Comparison of ENCODE assay signal across 23 mouse cellular contexts in the genomic region with DNA sequence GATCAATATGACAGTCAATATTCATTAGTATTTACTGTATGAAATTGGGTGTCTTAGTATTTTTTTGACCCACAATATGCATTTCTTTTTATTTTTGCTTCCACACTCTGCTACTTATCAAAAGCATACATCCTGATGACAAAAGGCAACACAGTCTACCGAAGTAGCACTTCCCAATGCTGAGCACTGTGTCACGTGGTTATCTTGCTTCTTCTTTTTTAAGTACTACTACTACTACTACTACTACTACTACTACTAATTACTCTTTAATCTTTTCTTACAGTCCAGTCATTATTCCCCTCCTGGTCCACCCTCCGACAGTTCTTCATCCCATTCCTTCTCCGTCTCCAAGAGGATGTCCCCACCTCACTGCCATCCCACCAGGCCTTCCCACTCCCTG.
DNase-seq lines count a peak whose midpoint lies in the region; ATAC-seq and TF ChIP-seq lines count a peak whose summit lies in the region.
"Had no signal": no experiment of that assay in that cellular context is flagged by ENCODE, and none has a peak within 500 bp of the region (broad histone marks: within the 10 kb centered on the region; RNA-seq: fewer than 3 reads in every experiment).

No protein-coding gene starts in this region.

- no peak for TF ChIP-seq RAD21 in MEL (IDR thresholded peaks at IDR 0.05; ENCODE audit: low read depth, low read length)

- WGBS in heart, embryonic 12.5 days = 79% methylated on average over 4 of the region's 4 CpGs
- WGBS in liver, adult 2 months = 86% methylated on average over 4 of the region's 4 CpGs
- 70% methylated on average over 4 of the region's 4 CpGs for whole genome bisulfite sequencing in liver, postnatal 0 days (ENCODE audit: insufficient replicate concordance)

- no peaks in the 10 kb centered on the region for H3K79me2 ChIP-seq in liver, adult 2 months (ENCODE audit: control insufficient read depth, insufficient read depth, low read length)
- no peaks in the 10 kb centered on the region for H3K79me2 ChIP-seq in MEL (ENCODE audit: control insufficient read depth, insufficient read depth, low read length, poor library complexity)

- no peak overlapping the region for H3K9ac ChIP-seq in heart, embryonic 12.5 days
- H3K9ac ChIP-seq in liver, adult 2 months (ENCODE audit: low read depth, low read length) = no peak overlapping the region
- H3K9ac ChIP-seq in liver, postnatal 0 days (replicated peaks) = no peak overlapping the region
- no peak overlapping the region for H3K9ac ChIP-seq in MEL (ENCODE audit: control insufficient read depth, low read depth, low read length, poor library complexity, severe bottlenecking)

- no peak overlapping the region for H3K4me3 ChIP-seq in heart, embryonic 12.5 days
- no peak overlapping the region for H3K4me3 ChIP-seq in liver, adult 2 months (ENCODE audit: insufficient read depth, low read depth, low read length)
- no peak overlapping the region for H3K4me3 ChIP-seq in liver, postnatal 0 days (ENCODE audit: low read depth, low read length)
- no peak overlapping the region for H3K4me3 ChIP-seq in MEL (ENCODE audit: control insufficient read depth in 1 of 2, insufficient read depth in 1 of 2, low read depth in 2 of 2, low read length in 2 of 2)

- no peak for TF ChIP-seq CTCF in liver, adult 2 months (IDR thresholded peaks at IDR 0.05; ENCODE audit: low read depth, low read length)
- TF ChIP-seq CTCF in liver, postnatal 0 days (IDR thresholded peaks at IDR 0.05; ENCODE audit: low read depth) = no peak
- TF ChIP-seq CTCF in MEL (IDR thresholded peaks at IDR 0.05 in 2 of 3, conservative IDR thresholded peaks at IDR 0.05 in 1 of 3; ENCODE audit: control insufficient read depth in 1 of 3, insufficient read depth in 1 of 3, low read depth in 2 of 3, low read length in 3 of 3, poor library complexity in 1 of 3, severe bottlenecking in 1 of 3) = no peak

- H3K4me1 ChIP-seq in heart, embryonic 12.5 days (replicated peaks) = peaks cover 14% of the 10 kb centered on the region
- no peaks in the 10 kb centered on the region for H3K4me1 ChIP-seq in liver, adult 2 months (ENCODE audit: control insufficient read depth, insufficient read depth, low read length)
- H3K4me1 ChIP-seq in liver, postnatal 0 days (ENCODE audit: insufficient read depth) = no peaks in the 10 kb centered on the region
- H3K4me1 ChIP-seq in MEL (ENCODE audit: control insufficient read depth in 1 of 2, insufficient read depth in 2 of 2, low read length in 2 of 2) = peaks cover 0 to 8% of the 10 kb centered on the region in 2 experiments; a peak in 2 of 4 replicates

- no peaks in the 10 kb centered on the region for H3K9me3 ChIP-seq in heart, embryonic 12.5 days (replicated peaks)
- H3K9me3 ChIP-seq in liver, postnatal 0 days (ENCODE audit: low read length) = no peaks in the 10 kb centered on the region
- H3K9me3 ChIP-seq in MEL (replicated peaks; ENCODE audit: insufficient read depth, low read length) = no peaks in the 10 kb centered on the region
- H3K9me3 ChIP-seq: G1E had no signal

- TF ChIP-seq POLR2A in liver, adult 2 months (IDR thresholded peaks at IDR 0.05; ENCODE audit: extremely low read depth, insufficient read depth, low read length) = no peak
- no peak for TF ChIP-seq POLR2A in MEL (IDR thresholded peaks at IDR 0.05; ENCODE audit: control insufficient read depth in 1 of 2, insufficient read depth in 1 of 2, low read depth in 1 of 2, low read length in 2 of 2, poor library complexity in 1 of 2)

- TF ChIP-seq EP300 in liver, postnatal 0 days (IDR thresholded peaks at IDR 0.05; ENCODE audit: low read depth) = no peak
- TF ChIP-seq EP300 in MEL (IDR thresholded peaks at IDR 0.05; ENCODE audit: low read depth in 1 of 2, low read length in 2 of 2) = no peak

- ATAC-seq in heart, embryonic 12.5 days (ENCODE audit: insufficient number of reproducible peaks, low FRiP score) = no peak
- ATAC-seq in liver, postnatal 0 days = no peak
- ATAC-seq: activated CD4-positive, CD25-positive, alpha-beta regulatory T cell, adult 4 months; CD4-positive, CD25-positive, alpha-beta regulatory T cell, adult 4 months; Patski had no signal

- peak; percentile 71 for DNase-seq in heart, adult 11 months
- peak; percentile 3 for DNase-seq in liver, adult 2 months (ENCODE audit: extremely low read depth, low read depth, low spot score)
- DNase-seq in liver, postnatal 0 days = no peak
- peak; percentile 55 for DNase-seq in MEL (ENCODE audit: low read depth, low spot score)
- peak; percentile 44 for DNase-seq in MEL-GATA-1-ER (ENCODE audit: extremely low read depth, low read depth)
- DNase-seq in left cerebral cortex, adult 8-10 months (ENCODE audit: low spot score in 2 of 2) = no peak
- no peak for DNase-seq in spleen, postnatal 10 days (ENCODE audit: low spot score in 2 of 2)
- DNase-seq: adrenal gland, adult 2 months; adrenal gland, adult 8-10 months; adrenal gland, postnatal 10 days; adrenal gland, postnatal 14 days; adrenal gland, postnatal 25 days; adrenal gland, postnatal 36 days; B cell, adult 2 months; cerebellum, adult 11 months; cerebellum, adult 11-12 months; cerebellum, adult 18-20 months; cerebellum, adult 2 months had no signal

- H3K36me3 ChIP-seq in heart, embryonic 12.5 days = no peaks in the 10 kb centered on the region
- no peaks in the 10 kb centered on the region for H3K36me3 ChIP-seq in liver, adult 2 months (ENCODE audit: control insufficient read depth, insufficient read depth, low read length)
- H3K36me3 ChIP-seq in liver, postnatal 0 days (replicated peaks; ENCODE audit: insufficient read depth, low read length) = no peaks in the 10 kb centered on the region
- H3K36me3 ChIP-seq in MEL (ENCODE audit: control insufficient read depth in 1 of 2, insufficient read depth in 2 of 2, low read length in 2 of 2) = no peaks in the 10 kb centered on the region
- H3K36me3 ChIP-seq: G1E had no signal

- no peak overlapping the region for H3K4me2 ChIP-seq in heart, embryonic 12.5 days
- no peak overlapping the region for H3K4me2 ChIP-seq in liver, postnatal 0 days (ENCODE audit: low read depth, low read length)

- H3K27me3 ChIP-seq in heart, embryonic 12.5 days (replicated peaks) = peaks cover 4% of the 10 kb centered on the region; the same call in 1 of the 2 replicates
- H3K27me3 ChIP-seq in liver, adult 2 months (ENCODE audit: control insufficient read depth, insufficient read depth, low read length) = no peaks in the 10 kb centered on the region
- no peaks in the 10 kb centered on the region for H3K27me3 ChIP-seq in liver, postnatal 0 days (ENCODE audit: insufficient read depth, low read length)
- H3K27me3 ChIP-seq in MEL (ENCODE audit: control insufficient read depth in 1 of 2, insufficient read depth in 2 of 2, low read length in 2 of 2) = peaks cover 0 to 3% of the 10 kb centered on the region in 2 experiments; a peak in 3 of 4 replicates

- H3K27ac ChIP-seq in heart, embryonic 12.5 days (ENCODE audit: poor library complexity, severe bottlenecking) = no peak overlapping the region
- no peak overlapping the region for H3K27ac ChIP-seq in liver, adult 2 months (replicated peaks; ENCODE audit: insufficient read depth, low read depth, low read length)
- no peak overlapping the region for H3K27ac ChIP-seq in liver, postnatal 0 days (ENCODE audit: low read depth)
- H3K27ac ChIP-seq in MEL (ENCODE audit: control insufficient read depth, low read depth, low read length) = no peak overlapping the region

TF ChIP-seq in MEL, 35 proteins besides CTCF, POLR2A, EP300 and RAD21:
- TF ChIP-seq MYB (IDR thresholded peaks at IDR 0.05; ENCODE audit: low read depth, low read length) (no peak), TCF12 (IDR thresholded peaks at IDR 0.05; ENCODE audit: low read depth, low read length) (no peak), ELF1 (IDR thresholded peaks at IDR 0.05; ENCODE audit: low read depth, low read length) (no peak), NELFE (IDR thresholded peaks at IDR 0.05; ENCODE audit: low read depth, low read length) (no peak), KAT2A (conservative IDR thresholded peaks at IDR 0.05; ENCODE audit: low read depth, low read length) (no peak), ZMIZ1 (IDR thresholded peaks at IDR 0.05; ENCODE audit: low read depth, low read length) (no peak), CHD1 (IDR thresholded peaks at IDR 0.05; ENCODE audit: low read depth, low read length) (no peak), USF1 (IDR thresholded peaks at IDR 0.05; ENCODE audit: low read depth, low read length) (peak; percentile 87), GATA1 (IDR thresholded peaks at IDR 0.05; ENCODE audit: low read depth, low read length) (no peak), MAFK (IDR thresholded peaks at IDR 0.05; ENCODE audit: borderline replicate concordance, low read depth, low read length) (no peak), MAX (IDR thresholded peaks at IDR 0.05; ENCODE audit: low read length) (peak; percentile 66; the same call in 1 of the 2 replicates), USF2 (IDR thresholded peaks at IDR 0.05; ENCODE audit: borderline replicate concordance in 1 of 2, insufficient read depth in 1 of 2, low read depth in 1 of 2, low read length in 2 of 2) (peak in 1 of 2 experiments; percentile 53; a peak in 1 of 4 replicates), POLR2AphosphoS5 (IDR thresholded peaks at IDR 0.05; ENCODE audit: borderline replicate concordance, low read depth, low read length) (no peak), SMC3 (IDR thresholded peaks at IDR 0.05; ENCODE audit: low read depth, low read length) (no peak), MEF2A (IDR thresholded peaks at IDR 0.05; ENCODE audit: extremely low read depth, insufficient replicate concordance, low read depth, low read length, poor library complexity, severe bottlenecking) (no peak), ZKSCAN1 (IDR thresholded peaks at IDR 0.05; ENCODE audit: low read depth, low read length) (no peak), RCOR1 (IDR thresholded peaks at IDR 0.05; ENCODE audit: low read depth, low read length) (no peak), E2F4 (IDR thresholded peaks at IDR 0.05; ENCODE audit: borderline replicate concordance, low read depth, low read length) (no peak), CHD2 (IDR thresholded peaks at IDR 0.05; ENCODE audit: low read length) (no peak)
TF ChIP-seq in MEL: peak in this region for 3.

Comparison
In these comparisons a context has a peak if more than half of its experiments do, and no peak if none do; other contexts are left out.
1. DNase-seq: peak in heart, adult 11 months (single experiment), liver, adult 2 months (single experiment), MEL (single experiment) and MEL-GATA-1-ER (single experiment); none in liver, postnatal 0 days (single experiment), left cerebral cortex, adult 8-10 months (0 of 2) and spleen, postnatal 10 days (0 of 2).